Mouse (Mus musculus): ENCODE data around the gene Myrf. TPM values are rescaled to one million over a fixed set of nuclear protein-coding genes. Genes with fewer than 3 reads are reported as not detected.

The Myrf gene
- 58.3 and 65.5 TPM in 2 replicates for polyA plus RNA-seq (2012; rRNA removed)

DNA sequence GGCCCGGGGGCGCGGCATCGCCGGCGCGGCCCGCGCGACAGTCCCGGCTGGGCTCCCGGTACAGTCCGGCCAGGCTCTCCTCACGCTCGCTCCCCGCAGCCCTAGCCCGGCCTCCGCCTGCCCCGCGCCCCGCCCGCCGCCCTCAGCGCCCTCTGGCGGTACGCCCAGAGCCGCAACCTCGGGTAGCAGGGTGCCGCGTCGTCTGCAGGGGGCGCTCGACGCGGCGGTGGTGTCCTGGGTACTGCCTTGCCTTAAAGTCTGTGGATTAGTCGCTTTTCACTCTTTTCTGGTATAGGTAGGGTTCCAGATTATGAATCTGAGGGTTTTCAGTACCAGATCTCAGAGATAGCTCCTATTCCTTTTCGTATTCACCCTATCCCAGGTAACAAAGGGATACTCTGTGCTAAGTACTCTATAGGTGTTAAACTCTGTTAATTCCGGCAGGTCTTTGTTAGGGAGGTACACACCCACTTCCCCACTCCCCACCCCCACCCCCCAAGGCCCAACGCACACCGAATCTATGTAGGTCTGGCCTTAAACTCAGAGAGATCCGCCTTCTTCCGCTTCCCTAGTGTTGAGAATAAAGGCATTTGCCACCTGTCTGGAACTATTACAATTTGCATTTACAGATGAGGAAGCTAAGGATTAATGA lies at the start of gene Myrf:
TSS of gene Myrf (minus strand) at position 95 of the 652 bp plus-strand sequence.
- Histone ChIP-seq H3K27ac (ENCODE audit: insufficient read depth, low read depth, low read length) (peak within 1 kb of the TSS; percentile 4), H3K4me3 (ENCODE audit: low read depth, low read length) (peak within 1 kb of the TSS; percentile 71), H3K27me3 (ENCODE audit: control insufficient read depth, insufficient read depth, low read length) (no peaks in the 10 kb centered on the region), H3K36me3 (ENCODE audit: control insufficient read depth, insufficient read depth, low read length) (no peaks in the 10 kb centered on the region), H3K4me1 (ENCODE audit: control insufficient read depth, insufficient read depth, insufficient read length, low read length) (peaks cover 20% of the 10 kb centered on the region)
- no peak for TF ChIP-seq POLR2A (IDR thresholded peaks at IDR 0.05; ENCODE audit: low read depth, low read length)
- TF ChIP-seq CTCF (IDR thresholded peaks at IDR 0.05; ENCODE audit: extremely low read depth, insufficient read length, insufficient replicate concordance, low read depth, low read length) = peak; percentile 99
- 7% methylated on average over 43 of the region's 43 CpGs for WGBS

DNA sequence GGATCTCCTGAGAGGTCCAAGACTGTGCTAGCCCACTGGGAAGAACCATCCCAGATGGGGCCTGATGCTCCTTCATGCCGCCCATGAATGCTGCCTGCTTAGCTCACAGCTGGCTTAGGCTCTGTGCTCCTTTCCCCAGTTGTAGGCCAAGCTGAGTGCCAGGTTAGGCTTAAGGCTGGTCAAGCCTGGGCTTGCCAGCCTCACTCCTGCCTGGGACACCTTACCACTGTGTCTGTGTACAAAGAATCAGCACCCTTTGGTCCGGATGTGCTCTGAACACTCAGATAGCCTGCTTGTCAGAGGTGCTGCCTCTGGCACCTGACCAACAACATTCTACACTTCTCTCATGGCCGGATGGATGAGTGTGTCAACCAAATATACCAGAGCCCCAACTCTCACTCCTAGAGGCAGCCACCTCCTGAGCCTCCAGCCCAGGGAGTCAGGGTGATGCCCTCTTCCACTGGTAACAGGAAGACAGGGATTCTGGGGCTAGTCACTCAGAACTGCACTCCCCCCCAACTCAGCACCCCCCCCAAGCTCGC lies 49.1 kb upstream of the Myrf start:
- WGBS = 42% methylated on average over 4 of the region's 4 CpGs
- no peak for TF ChIP-seq CTCF (IDR thresholded peaks at IDR 0.05; ENCODE audit: extremely low read depth, insufficient read length, insufficient replicate concordance, low read depth, low read length)
- TF ChIP-seq POLR2A (IDR thresholded peaks at IDR 0.05; ENCODE audit: low read depth, low read length) = no peak
- Histone ChIP-seq H3K36me3 (ENCODE audit: control insufficient read depth, insufficient read depth, low read length) (no peaks in the 10 kb centered on the region), H3K4me3 (ENCODE audit: low read depth, low read length) (no peak overlapping the region), H3K27ac (ENCODE audit: insufficient read depth, low read depth, low read length) (no peak overlapping the region), H3K4me1 (ENCODE audit: control insufficient read depth, insufficient read depth, insufficient read length, low read length) (peaks cover 52% of the 10 kb centered on the region), H3K27me3 (ENCODE audit: control insufficient read depth, insufficient read depth, low read length) (no peaks in the 10 kb centered on the region)

DNA sequence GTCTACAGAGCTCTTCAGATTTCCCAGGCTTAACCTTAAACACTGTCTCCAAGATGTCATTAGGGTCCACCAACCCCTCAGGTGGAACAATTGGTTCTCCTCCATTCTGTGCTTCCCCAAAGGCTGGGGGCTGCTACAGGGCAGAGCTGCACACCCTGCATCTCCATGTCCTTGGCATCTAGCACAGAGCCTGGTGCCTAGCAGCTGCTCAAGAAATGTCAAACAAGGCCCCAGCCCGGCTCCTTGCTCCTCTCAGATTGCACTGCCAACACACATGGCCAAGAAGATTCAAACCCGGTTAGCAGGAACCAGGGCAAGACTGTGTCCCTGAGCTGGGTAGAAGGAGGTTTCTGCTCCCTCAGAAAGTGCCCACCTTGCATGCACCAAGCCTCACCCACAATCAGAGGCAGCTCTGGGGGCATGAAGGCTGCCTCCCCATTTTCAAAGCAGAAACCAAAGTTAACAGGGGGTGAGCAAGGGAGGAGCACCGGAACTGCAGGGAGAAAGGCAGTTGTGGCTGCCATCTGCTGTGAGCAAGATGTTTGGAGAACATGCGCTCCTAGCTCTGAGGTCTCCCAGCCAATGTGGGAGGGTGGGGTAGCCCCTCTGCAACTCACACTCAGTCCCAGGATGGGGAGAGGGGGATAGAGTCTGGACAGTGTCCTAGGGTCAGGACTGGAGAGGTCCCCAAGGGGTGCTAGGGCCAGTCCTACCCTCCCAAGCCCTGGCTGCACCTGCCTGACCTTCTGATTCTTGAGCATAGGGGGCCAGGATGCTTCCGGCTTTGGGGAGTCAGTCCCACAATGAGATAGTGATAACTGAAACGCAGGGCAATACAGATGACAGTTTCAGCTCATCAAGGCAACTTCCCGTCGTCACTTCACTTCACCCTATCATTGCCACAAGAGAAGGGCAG lies 47.8 kb upstream of the Myrf start:
- Histone ChIP-seq H3K27ac (ENCODE audit: insufficient read depth, low read depth, low read length) (no peak overlapping the region), H3K36me3 (ENCODE audit: control insufficient read depth, insufficient read depth, low read length) (no peaks in the 10 kb centered on the region), H3K4me3 (ENCODE audit: low read depth, low read length) (no peak overlapping the region), H3K27me3 (ENCODE audit: control insufficient read depth, insufficient read depth, low read length) (no peaks in the 10 kb centered on the region), H3K4me1 (ENCODE audit: control insufficient read depth, insufficient read depth, insufficient read length, low read length) (peaks cover 49% of the 10 kb centered on the region)
- TF ChIP-seq POLR2A (IDR thresholded peaks at IDR 0.05; ENCODE audit: low read depth, low read length) (no peak), CTCF (IDR thresholded peaks at IDR 0.05; ENCODE audit: extremely low read depth, insufficient read length, insufficient replicate concordance, low read depth, low read length) (no peak)
- 84% methylated on average over 8 of the region's 8 CpGs for WGBS

DNA sequence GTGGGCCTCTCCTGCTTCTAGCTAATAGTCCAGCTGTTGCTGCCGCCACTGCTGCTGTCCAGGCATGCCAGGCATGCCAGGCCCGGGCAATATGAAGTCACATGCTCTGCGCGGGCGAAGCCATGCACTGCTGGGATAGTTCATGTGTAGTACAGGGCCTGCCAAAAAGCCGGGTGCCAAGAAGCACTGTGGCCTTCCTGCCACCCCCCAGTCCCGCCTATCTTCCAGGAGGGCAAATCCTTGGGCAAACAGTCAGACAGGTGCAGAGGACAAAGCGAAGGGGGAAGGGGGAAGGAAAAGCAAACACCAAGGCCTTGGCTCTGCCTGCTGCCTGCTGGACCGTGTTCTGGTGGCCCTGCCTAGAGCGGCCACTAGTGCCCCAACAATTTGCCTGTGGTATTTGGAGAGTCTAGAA lies 45.9 kb upstream of the Myrf start:
- WGBS = 30% methylated on average over 10 of the region's 10 CpGs
- no peaks in the 10 kb centered on the region for H3K27me3 ChIP-seq (ENCODE audit: control insufficient read depth, insufficient read depth, low read length)
- H3K27ac ChIP-seq (ENCODE audit: insufficient read depth, low read depth, low read length) = peak overlapping the region; percentile 6; the same call in 1 of the 2 replicates
- H3K36me3 ChIP-seq (ENCODE audit: control insufficient read depth, insufficient read depth, low read length) = no peaks in the 10 kb centered on the region
- no peak overlapping the region for H3K4me3 ChIP-seq (ENCODE audit: low read depth, low read length)
- TF ChIP-seq POLR2A (IDR thresholded peaks at IDR 0.05; ENCODE audit: low read depth, low read length) (no peak), CTCF (IDR thresholded peaks at IDR 0.05; ENCODE audit: extremely low read depth, insufficient read length, insufficient replicate concordance, low read depth, low read length) (no peak)
- H3K4me1 ChIP-seq (ENCODE audit: control insufficient read depth, insufficient read depth, insufficient read length, low read length) = peaks cover 41% of the 10 kb centered on the region

DNA sequence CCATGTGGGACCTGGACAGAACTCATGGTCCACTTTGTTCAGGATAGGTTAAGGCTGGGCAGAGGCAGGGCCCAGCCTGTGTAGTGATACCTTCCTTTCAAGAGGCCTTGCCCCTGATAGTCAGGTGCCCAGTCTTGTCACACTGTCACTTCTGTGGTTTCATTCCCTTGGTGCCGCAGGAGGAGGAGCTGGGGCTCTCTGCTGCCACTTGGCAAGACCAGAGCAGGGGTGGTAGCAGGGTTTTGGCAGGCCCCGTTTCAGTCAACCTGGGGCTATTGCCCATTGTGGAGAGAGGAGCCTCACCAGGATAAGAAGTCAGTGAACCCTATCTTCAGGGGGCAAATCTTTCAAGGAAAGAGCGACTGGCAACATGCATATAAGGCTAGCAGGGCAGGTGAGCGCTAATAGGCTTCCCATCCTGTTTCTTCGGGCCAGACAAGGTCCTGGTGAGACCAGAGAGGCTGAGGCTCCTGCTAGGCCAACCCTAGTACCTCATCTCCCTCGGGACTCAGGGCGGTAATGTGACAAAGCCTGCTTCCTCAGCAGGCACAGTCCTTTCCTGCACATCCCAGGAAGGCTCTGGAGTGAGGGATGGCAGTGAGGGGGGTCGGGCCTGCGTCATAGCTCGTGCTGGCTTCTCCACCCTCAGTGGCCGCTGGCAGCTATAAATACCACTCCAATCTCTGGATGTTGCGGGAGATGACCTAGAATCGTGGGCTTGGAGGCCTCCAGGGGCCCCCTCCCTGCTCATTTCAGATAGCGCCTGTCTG lies 40.4 kb upstream of the Myrf start:
- Histone ChIP-seq H3K27ac (ENCODE audit: insufficient read depth, low read depth, low read length) (no peak overlapping the region), H3K4me1 (ENCODE audit: control insufficient read depth, insufficient read depth, insufficient read length, low read length) (peaks cover 36% of the 10 kb centered on the region), H3K4me3 (ENCODE audit: low read depth, low read length) (no peak overlapping the region), H3K27me3 (ENCODE audit: control insufficient read depth, insufficient read depth, low read length) (no peaks in the 10 kb centered on the region), H3K36me3 (ENCODE audit: control insufficient read depth, insufficient read depth, low read length) (no peaks in the 10 kb centered on the region)
- TF ChIP-seq CTCF (IDR thresholded peaks at IDR 0.05; ENCODE audit: extremely low read depth, insufficient read length, insufficient replicate concordance, low read depth, low read length) = no peak
- no peak for TF ChIP-seq POLR2A (IDR thresholded peaks at IDR 0.05; ENCODE audit: low read depth, low read length)
- WGBS = 89% methylated on average over 14 of the region's 14 CpGs

DNA sequence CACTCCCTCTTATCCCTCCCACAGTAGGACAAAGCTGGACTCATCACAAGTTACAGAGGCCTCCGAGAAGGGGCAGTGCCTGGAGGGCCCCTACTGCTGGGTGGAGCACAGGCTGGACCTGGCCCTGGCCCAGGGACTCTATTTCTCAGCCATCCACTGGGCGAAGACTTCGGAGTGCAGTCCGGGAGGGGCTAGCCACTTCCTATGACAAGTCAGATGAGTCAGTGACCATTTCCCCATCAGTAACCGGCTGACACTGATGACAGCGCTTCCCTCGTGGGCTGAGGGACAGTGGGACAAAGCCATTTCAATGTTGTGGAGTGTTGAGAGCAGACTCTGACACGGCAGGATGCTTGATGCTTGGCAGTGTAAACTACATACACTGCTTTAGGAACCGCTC lies 39.1 kb upstream of the Myrf start:
- Histone ChIP-seq H3K4me1 (ENCODE audit: control insufficient read depth, insufficient read depth, insufficient read length, low read length) (peaks cover 39% of the 10 kb centered on the region), H3K27me3 (ENCODE audit: control insufficient read depth, insufficient read depth, low read length) (no peaks in the 10 kb centered on the region), H3K27ac (ENCODE audit: insufficient read depth, low read depth, low read length) (peak overlapping the region; percentile 94; the same call in 1 of the 2 replicates), H3K4me3 (ENCODE audit: low read depth, low read length) (no peak overlapping the region), H3K36me3 (ENCODE audit: control insufficient read depth, insufficient read depth, low read length) (no peaks in the 10 kb centered on the region)
- 62% methylated on average over 9 of the region's 9 CpGs for WGBS
- TF ChIP-seq CTCF (IDR thresholded peaks at IDR 0.05; ENCODE audit: extremely low read depth, insufficient read length, insufficient replicate concordance, low read depth, low read length) (no peak), POLR2A (IDR thresholded peaks at IDR 0.05; ENCODE audit: low read depth, low read length) (no peak)

All from small intestine, adult 2 months (tissue).